Mouse (Mus musculus): ENCODE results near the gene Etl4.

GRCm38 (mm10) chr2:20493806-20494205 is 584.2 kb downstream of the Etl4 start:
- no peak for TF ChIP-seq CTCF (IDR thresholded peaks at IDR 0.05; ENCODE audit: low read depth)
- no peak for TF ChIP-seq EP300 (IDR thresholded peaks at IDR 0.05; ENCODE audit: low read depth)

Data from liver, embryonic 14.5 days (tissue).